Comparison of ENCODE assay signal across 1 mouse cellular context in genomic region chr11:84870337-84871043, GRCm38 (mm10).
TF ChIP-seq lines count a peak whose summit lies in the region.

Ggnbp2 (minus strand) TSS chr11:84870817.

TF ChIP-seq in CH12.LX, 34 proteins besides CTCF, POLR2A, EP300 and RAD21 (continued from another document):
- TF ChIP-seq CHD2 (IDR thresholded peaks at IDR 0.05; ENCODE audit: low read length) (peak; percentile 98), ZNF384 (IDR thresholded peaks at IDR 0.05; ENCODE audit: low read depth, low read length) (no peak), E2F4 (IDR thresholded peaks at IDR 0.05; ENCODE audit: insufficient replicate concordance, low read depth, low read length) (no peak), HCFC1 (IDR thresholded peaks at IDR 0.05; ENCODE audit: low read depth, low read length) (0 out of 2 replicates have a peak, but pooled peaks have one; percentile 41), BHLHE40 (IDR thresholded peaks at IDR 0.05; ENCODE audit: low read depth, low read length) (peak; percentile 90), JUND (conservative IDR thresholded peaks at IDR 0.05; ENCODE audit: low read depth, low read length) (no peak), SMC3 (IDR thresholded peaks at IDR 0.05; ENCODE audit: low read depth, low read length) (no peak), ETS1 (conservative IDR thresholded peaks at IDR 0.05; ENCODE audit: low read depth, low read length) (peak; percentile 67; the same call in 1 of the 2 replicates), TBP (conservative IDR thresholded peaks at IDR 0.05; ENCODE audit: low read depth, low read length) (no peak), KAT2A (IDR thresholded peaks at IDR 0.05; ENCODE audit: insufficient replicate concordance, low read length) (peak; percentile 53; the same call in 1 of the 2 replicates), MAZ (IDR thresholded peaks at IDR 0.05; ENCODE audit: low read depth, low read length) (peak; percentile 88), POLR2AphosphoS2 (IDR thresholded peaks at IDR 0.05; ENCODE audit: low read depth, low read length) (peak; percentile 93), JUN (IDR thresholded peaks at IDR 0.05; ENCODE audit: insufficient read depth, low read depth, low read length) (no peak), ZC3H11A (IDR thresholded peaks at IDR 0.05; ENCODE audit: low read depth, low read length) (no peak), ZMIZ1 (IDR thresholded peaks at IDR 0.05; ENCODE audit: low read depth, low read length) (peak; percentile 82), MEF2A (IDR thresholded peaks at IDR 0.05; ENCODE audit: borderline replicate concordance, low read depth, low read length) (0 out of 2 replicates have a peak, but pooled peaks have one; percentile 33), USF1 (IDR thresholded peaks at IDR 0.05; ENCODE audit: low read depth, low read length) (no peak), MAX (IDR thresholded peaks at IDR 0.05; ENCODE audit: low read length) (peak; percentile 79; the same call in 1 of the 2 replicates)
